Mouse (Mus musculus): ENCODE results near the gene Tekt1. TPM values are rescaled to one million over a fixed set of nuclear protein-coding genes. Genes with fewer than 3 reads are reported as not detected.

Gene Tekt1
- total RNA-seq, 1 experiment: 4.0 TPM

GRCm38 (mm10) chr11:72376562-72376961, 14.3 kb upstream of the Tekt1 start:
- no peak for DNase-seq (ENCODE audit: low read depth, low spot score)
- Histone ChIP-seq H3K36me3 (ENCODE audit: control insufficient read depth, insufficient read depth, low read length, poor library complexity, severe bottlenecking) (no peaks in the 10 kb centered on the region), H3K9ac (ENCODE audit: insufficient read depth, low read depth, low read length, poor library complexity, severe bottlenecking) (no peak overlapping the region), H3K4me3 (ENCODE audit: insufficient read depth in 1 of 2, low read depth in 1 of 2, low read length in 2 of 2, poor library complexity in 1 of 2, severe bottlenecking in 1 of 2) (no peak overlapping the region), H3K9me3 (ENCODE audit: control insufficient read depth, insufficient read depth, low read depth, low read length) (no peaks in the 10 kb centered on the region), H3K27ac (ENCODE audit: insufficient read depth, low read depth, low read length, poor library complexity, severe bottlenecking) (no peak overlapping the region), H3K4me1 (ENCODE audit: control insufficient read depth in 2 of 2, insufficient read depth in 2 of 2, low read length in 2 of 2, poor library complexity in 1 of 2) (peaks cover 0 to 3% of the 10 kb centered on the region in 2 experiments; a peak in 1 of 4 replicates)
- in situ Hi-C loops (cut with MboI; ENCODE audit: low sequenced_read_pairs in 2 of 2, unreplicated experiment in 2 of 2): no loop called here
- TF ChIP-seq HCFC1 (IDR thresholded peaks at IDR 0.05; ENCODE audit: borderline replicate concordance, insufficient read depth, low read length): no peak
- no peak for TF ChIP-seq ZC3H11A (IDR thresholded peaks at IDR 0.05; ENCODE audit: borderline replicate concordance, low read depth, low read length)
- TF ChIP-seq MAFK (IDR thresholded peaks at IDR 0.05; ENCODE audit: insufficient read depth, low read depth, low read length): no peak
- TF ChIP-seq ZNF384 (IDR thresholded peaks at IDR 0.05; ENCODE audit: low read depth, low read length): no peak
- TF ChIP-seq CHD2 (IDR thresholded peaks at IDR 0.05; ENCODE audit: low read depth, low read length): no peak

DNA sequence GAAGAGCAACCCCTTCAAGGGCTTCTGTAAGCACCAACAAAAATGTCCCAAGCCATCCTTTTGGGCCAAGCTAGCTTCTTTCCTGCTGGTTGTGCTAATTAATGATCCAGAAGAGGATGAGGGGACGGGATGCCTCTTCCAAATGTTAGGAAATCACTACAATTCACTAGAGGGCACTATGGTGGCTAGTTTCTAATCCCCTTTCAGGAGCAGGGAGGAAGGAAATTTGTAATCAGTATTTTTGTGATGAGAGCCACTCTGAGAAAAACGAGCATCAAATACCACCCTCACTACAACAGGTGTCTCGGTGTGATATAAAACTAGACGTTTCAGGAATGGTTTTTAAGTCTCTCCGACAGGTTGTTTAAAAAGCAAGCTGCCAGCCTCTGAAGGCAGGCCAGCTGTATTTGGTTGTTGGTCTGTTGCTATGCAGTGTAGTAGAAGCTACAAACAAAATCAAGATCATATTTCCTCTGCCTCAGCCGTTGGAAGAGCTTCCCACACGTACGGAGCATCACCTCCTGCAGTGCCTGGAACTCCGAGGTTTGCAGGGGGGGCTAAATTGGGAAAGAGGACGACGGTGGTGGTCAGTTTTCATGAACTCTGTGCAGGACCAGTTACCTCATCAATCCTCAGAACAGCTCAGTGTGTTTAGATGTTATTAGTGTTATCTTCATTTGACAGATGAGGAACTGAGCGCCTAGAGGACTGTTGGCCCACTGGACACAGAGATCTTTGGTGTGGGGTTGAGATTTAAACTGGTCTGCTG, 7.8 kb upstream of the Tekt1 start:
- no peak for DNase-seq (ENCODE audit: low read depth, low spot score)
- Histone ChIP-seq H3K27ac (ENCODE audit: insufficient read depth, low read depth, low read length, poor library complexity, severe bottlenecking) (no peak overlapping the region), H3K9ac (ENCODE audit: insufficient read depth, low read depth, low read length, poor library complexity, severe bottlenecking) (no peak overlapping the region), H3K36me3 (ENCODE audit: control insufficient read depth, insufficient read depth, low read length, poor library complexity, severe bottlenecking) (no peaks in the 10 kb centered on the region), H3K4me1 (ENCODE audit: control insufficient read depth in 2 of 2, insufficient read depth in 2 of 2, low read length in 2 of 2, poor library complexity in 1 of 2) (peaks cover 0 to 7% of the 10 kb centered on the region in 2 experiments; a peak in 3 of 4 replicates), H3K9me3 (ENCODE audit: control insufficient read depth, insufficient read depth, low read depth, low read length) (no peaks in the 10 kb centered on the region), H3K4me3 (ENCODE audit: insufficient read depth in 1 of 2, low read depth in 1 of 2, low read length in 2 of 2, poor library complexity in 1 of 2, severe bottlenecking in 1 of 2) (no peak overlapping the region)
- in situ Hi-C loops (cut with MboI; ENCODE audit: low sequenced_read_pairs in 2 of 2, unreplicated experiment in 2 of 2): no loop called here
- no peak for TF ChIP-seq ZC3H11A (IDR thresholded peaks at IDR 0.05; ENCODE audit: borderline replicate concordance, low read depth, low read length)
- no peak for TF ChIP-seq ZNF384 (IDR thresholded peaks at IDR 0.05; ENCODE audit: low read depth, low read length)
- no peak for TF ChIP-seq MAFK (IDR thresholded peaks at IDR 0.05; ENCODE audit: insufficient read depth, low read depth, low read length)
- no peak for TF ChIP-seq CHD2 (IDR thresholded peaks at IDR 0.05; ENCODE audit: low read depth, low read length)
- TF ChIP-seq HCFC1 (IDR thresholded peaks at IDR 0.05; ENCODE audit: borderline replicate concordance, insufficient read depth, low read length): no peak

DNA sequence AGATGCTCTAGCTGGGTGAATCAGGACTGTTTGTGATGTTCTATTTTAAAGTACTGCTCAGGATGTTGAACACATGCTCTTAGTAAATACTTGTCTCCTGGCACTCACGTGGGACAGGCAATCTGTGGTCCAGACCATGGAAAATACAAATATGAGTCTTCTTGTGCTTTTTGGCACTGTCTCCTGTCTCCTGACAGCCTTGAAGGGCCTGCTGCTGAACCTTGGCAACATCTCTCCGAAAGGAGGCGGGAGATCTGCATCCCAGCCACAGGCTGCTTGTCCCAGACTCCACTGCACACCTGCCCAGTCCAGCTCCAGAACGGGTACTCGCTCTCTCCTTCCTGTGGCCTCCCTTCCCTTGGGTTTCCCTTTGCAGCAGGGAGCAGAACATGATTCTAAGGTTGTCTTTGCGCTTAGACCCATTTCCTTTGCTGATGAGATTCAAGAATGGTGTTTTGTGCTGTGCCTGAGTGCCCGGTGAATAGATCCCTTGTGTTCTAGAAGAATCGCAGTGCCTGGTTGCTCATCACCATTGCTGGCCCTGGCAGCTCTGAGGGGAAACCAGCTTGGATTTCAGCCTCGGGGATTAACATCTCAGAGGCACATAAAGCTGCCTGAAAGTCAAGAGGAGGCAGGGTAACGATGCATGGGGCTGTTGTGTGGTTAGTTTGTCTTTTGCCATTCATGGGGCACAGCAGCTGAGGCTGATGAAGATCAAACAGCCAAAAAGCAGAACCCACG, 5.9 kb upstream of the Tekt1 start:
- DNase-seq (ENCODE audit: low read depth, low spot score): no peak
- H3K9ac ChIP-seq (ENCODE audit: insufficient read depth, low read depth, low read length, poor library complexity, severe bottlenecking): no peak overlapping the region
- no peaks in the 10 kb centered on the region for H3K36me3 ChIP-seq (ENCODE audit: control insufficient read depth, insufficient read depth, low read length, poor library complexity, severe bottlenecking)
- TF ChIP-seq ZC3H11A (IDR thresholded peaks at IDR 0.05; ENCODE audit: borderline replicate concordance, low read depth, low read length): no peak
- TF ChIP-seq MAFK (IDR thresholded peaks at IDR 0.05; ENCODE audit: insufficient read depth, low read depth, low read length): no peak
- TF ChIP-seq CHD2 (IDR thresholded peaks at IDR 0.05; ENCODE audit: low read depth, low read length): no peak
- TF ChIP-seq HCFC1 (IDR thresholded peaks at IDR 0.05; ENCODE audit: borderline replicate concordance, insufficient read depth, low read length): no peak
- no peak for TF ChIP-seq ZNF384 (IDR thresholded peaks at IDR 0.05; ENCODE audit: low read depth, low read length)
- H3K4me3 ChIP-seq (ENCODE audit: insufficient read depth in 1 of 2, low read depth in 1 of 2, low read length in 2 of 2, poor library complexity in 1 of 2, severe bottlenecking in 1 of 2): no peak overlapping the region
- H3K27ac ChIP-seq (ENCODE audit: insufficient read depth, low read depth, low read length, poor library complexity, severe bottlenecking): no peak overlapping the region
- peaks cover 0 to 7% of the 10 kb centered on the region in 2 experiments; a peak in 3 of 4 replicates for H3K4me1 ChIP-seq (ENCODE audit: control insufficient read depth in 2 of 2, insufficient read depth in 2 of 2, low read length in 2 of 2, poor library complexity in 1 of 2)
- no peaks in the 10 kb centered on the region for H3K9me3 ChIP-seq (ENCODE audit: control insufficient read depth, insufficient read depth, low read depth, low read length)
- in situ Hi-C loops (cut with MboI; ENCODE audit: low sequenced_read_pairs in 2 of 2, unreplicated experiment in 2 of 2): no loop called here

DNA sequence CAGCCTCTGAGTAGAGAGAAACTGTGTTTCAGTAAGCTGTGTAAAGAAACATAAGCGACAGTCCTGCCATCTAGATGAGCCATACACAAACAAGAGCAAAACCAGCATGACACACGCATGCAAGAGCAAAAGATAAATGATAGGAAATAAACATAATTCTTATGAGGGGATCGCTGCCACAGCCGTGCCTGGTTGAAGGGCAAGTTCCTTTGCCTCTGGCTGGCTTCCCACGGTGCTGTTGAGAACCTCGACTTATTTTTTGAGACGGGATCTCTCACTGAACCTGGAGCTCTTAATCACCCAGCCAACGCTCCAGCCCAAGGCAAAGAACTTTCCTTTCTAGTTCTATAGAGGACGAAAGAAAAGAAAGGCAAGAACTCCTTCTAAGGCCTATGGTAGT, 3.9 kb upstream of the Tekt1 start:
- in situ Hi-C loops (cut with MboI; ENCODE audit: low sequenced_read_pairs in 2 of 2, unreplicated experiment in 2 of 2): no loop called here
- no peaks in the 10 kb centered on the region for H3K36me3 ChIP-seq (ENCODE audit: control insufficient read depth, insufficient read depth, low read length, poor library complexity, severe bottlenecking)
- no peak for DNase-seq (ENCODE audit: low read depth, low spot score)
- H3K4me1 ChIP-seq (ENCODE audit: control insufficient read depth in 2 of 2, insufficient read depth in 2 of 2, low read length in 2 of 2, poor library complexity in 1 of 2): peaks cover 0 to 10% of the 10 kb centered on the region in 2 experiments; a peak in 3 of 4 replicates
- TF ChIP-seq HCFC1 (IDR thresholded peaks at IDR 0.05; ENCODE audit: borderline replicate concordance, insufficient read depth, low read length): no peak
- no peak for TF ChIP-seq MAFK (IDR thresholded peaks at IDR 0.05; ENCODE audit: insufficient read depth, low read depth, low read length)
- TF ChIP-seq ZC3H11A (IDR thresholded peaks at IDR 0.05; ENCODE audit: borderline replicate concordance, low read depth, low read length): no peak
- no peak for TF ChIP-seq CHD2 (IDR thresholded peaks at IDR 0.05; ENCODE audit: low read depth, low read length)
- TF ChIP-seq ZNF384 (IDR thresholded peaks at IDR 0.05; ENCODE audit: low read depth, low read length): no peak
- H3K9me3 ChIP-seq (ENCODE audit: control insufficient read depth, insufficient read depth, low read depth, low read length): no peaks in the 10 kb centered on the region
- no peak overlapping the region for H3K9ac ChIP-seq (ENCODE audit: insufficient read depth, low read depth, low read length, poor library complexity, severe bottlenecking)
- H3K27ac ChIP-seq (ENCODE audit: insufficient read depth, low read depth, low read length, poor library complexity, severe bottlenecking): no peak overlapping the region
- H3K4me3 ChIP-seq (ENCODE audit: insufficient read depth in 1 of 2, low read depth in 1 of 2, low read length in 2 of 2, poor library complexity in 1 of 2, severe bottlenecking in 1 of 2): no peak overlapping the region

Data from ES-E14 (cell line).